Comparison of ENCODE assay signal across 28 mouse cellular contexts in genomic region chr13:112064681-112065080, GRCm38 (mm10).
"Had no signal": no experiment of that assay in that cellular context is flagged by ENCODE, and none has a peak within 500 bp of the region (broad histone marks: within the 10 kb centered on the region; RNA-seq: fewer than 3 reads in every experiment).

No protein-coding gene starts in this region.

- H3K27ac ChIP-seq: heart, embryonic 13.5 days; heart, embryonic 15.5 days; hindbrain, embryonic 10.5 days; hindbrain, embryonic 12.5 days; hindbrain, embryonic 13.5 days; hindbrain, embryonic 14.5 days; hindbrain, embryonic 15.5 days; hindbrain, postnatal 0 days; intestine, embryonic 15.5 days; kidney, embryonic 15.5 days; kidney, postnatal 0 days; layer of hippocampus, adult 2 months; left cerebral cortex, adult 2 months had no signal

- H3K9me3 ChIP-seq: heart, embryonic 12.5 days; heart, embryonic 13.5 days; heart, embryonic 15.5 days; hindbrain, embryonic 10.5 days; hindbrain, embryonic 12.5 days; hindbrain, embryonic 13.5 days; hindbrain, embryonic 15.5 days; intestine, embryonic 15.5 days; kidney, embryonic 15.5 days had no signal

- H3K36me3 ChIP-seq: heart, embryonic 12.5 days; heart, embryonic 13.5 days; heart, embryonic 15.5 days; hindbrain, embryonic 10.5 days; hindbrain, embryonic 12.5 days; hindbrain, embryonic 13.5 days; hindbrain, embryonic 15.5 days; intestine, embryonic 15.5 days; kidney, embryonic 15.5 days had no signal

- H3K4me1 ChIP-seq: hindbrain, embryonic 15.5 days; intestine, embryonic 15.5 days had no signal

- H3K4me3 ChIP-seq: heart, embryonic 12.5 days; heart, embryonic 13.5 days; heart, embryonic 15.5 days; hindbrain, embryonic 10.5 days; hindbrain, embryonic 12.5 days; hindbrain, embryonic 13.5 days; hindbrain, embryonic 15.5 days; intestine, embryonic 15.5 days; kidney, embryonic 15.5 days; layer of hippocampus, adult 2 months; left cerebral cortex, adult 2 months had no signal

- DNase-seq: heart, postnatal 10 days; heart, postnatal 14 days; heart, postnatal 36 days; kidney, adult 11 months; kidney, adult 18-20 months; kidney, adult 2 months; kidney, adult 8-10 months; kidney, adult 9 months; kidney, postnatal 10 days; kidney, postnatal 14 days; kidney, postnatal 36 days; kidney, postnatal 4 days; layer of hippocampus, adult 9-11 months; layer of hippocampus, postnatal 36 days had no signal

- H3K27me3 ChIP-seq: heart, embryonic 13.5 days; heart, embryonic 15.5 days; hindbrain, embryonic 12.5 days; hindbrain, embryonic 13.5 days; hindbrain, embryonic 15.5 days; intestine, embryonic 15.5 days; kidney, embryonic 15.5 days had no signal
